Mouse (Mus musculus) heart, postnatal 0 days (tissue): Measurements from ENCODE around the gene Syn3.

Experiments used
- CTCF ChIP-seq: IDR thresholded peaks from 2 replicates; pipeline ENCODE4 v1.5.1; 2016; ENCODE audit warnings: antibody characterized with exemption, control low read depth, low read depth
- EP300 ChIP-seq: IDR thresholded peaks from 2 replicates; pipeline ENCODE4 v1.6.1; 2016; ENCODE audit warnings: antibody characterized with exemption, low read depth

DNA sequence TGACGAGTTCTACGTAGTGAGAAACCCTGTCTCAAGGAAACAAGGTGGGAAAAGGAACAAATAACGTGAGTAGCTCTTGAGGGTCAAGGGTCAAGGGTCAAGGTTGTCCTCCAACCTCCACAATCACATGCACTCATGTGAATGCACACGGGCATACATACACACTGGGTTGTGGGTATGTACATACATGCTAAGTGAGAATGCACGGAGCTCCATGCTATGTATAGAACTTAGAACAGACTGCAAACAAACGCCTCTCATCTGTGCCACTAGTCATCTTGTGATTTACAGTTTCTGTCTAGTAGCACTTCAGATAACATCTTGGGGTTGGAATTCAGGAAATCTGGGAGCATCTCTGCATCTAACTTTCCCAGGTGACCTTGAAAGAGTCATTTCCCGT is 253.3 kb downstream of the Syn3 start:
- TF ChIP-seq CTCF, result no peak
- no peak for TF ChIP-seq EP300
